Mouse (Mus musculus): ENCODE data around the gene Bphl.

DNA sequence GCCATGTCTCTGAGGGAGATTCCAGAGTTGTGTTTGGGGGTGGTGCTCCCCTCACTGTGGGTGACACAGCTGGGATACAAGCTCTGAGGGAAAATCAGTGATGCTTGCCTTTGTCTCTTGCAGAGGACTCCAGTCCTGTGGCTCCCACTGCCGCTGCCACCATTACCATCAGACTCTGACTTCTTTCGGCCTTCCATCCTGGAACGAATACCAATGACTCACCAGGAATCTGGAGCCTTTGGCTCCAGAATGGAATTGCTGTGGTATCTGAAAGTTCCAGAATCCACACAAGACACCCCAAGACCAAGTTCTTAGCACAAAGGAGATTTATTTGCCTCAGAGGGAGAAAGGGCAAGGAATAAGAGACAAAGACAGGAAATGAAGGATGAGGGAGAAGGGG is 75.7 kb downstream of the Bphl start:
- no peak for TF ChIP-seq MAX (IDR thresholded peaks at IDR 0.05; ENCODE audit: low read depth)
- no peak for TF ChIP-seq POLR2A (IDR thresholded peaks at IDR 0.05; ENCODE audit: insufficient read length, low read depth)
- TF ChIP-seq SRF (IDR thresholded peaks at IDR 0.05; ENCODE audit: control insufficient read depth, insufficient read length, low read depth): no peak
- no peak for TF ChIP-seq POLR2AphosphoS2 (IDR thresholded peaks at IDR 0.05; ENCODE audit: insufficient read length, low read depth)
- TF ChIP-seq REST (IDR thresholded peaks at IDR 0.05; ENCODE audit: insufficient read depth, insufficient read length): no peak
- no peak for TF ChIP-seq USF1 (IDR thresholded peaks at IDR 0.05; ENCODE audit: low read depth)
- TF ChIP-seq MYOG (IDR thresholded peaks at IDR 0.05; ENCODE audit: control insufficient read depth in 1 of 3, insufficient read depth in 1 of 3, insufficient read length in 2 of 3, low read depth in 2 of 3): no peak
- TF ChIP-seq TCF12 (IDR thresholded peaks at IDR 0.05; ENCODE audit: insufficient read depth, poor library complexity, severe bottlenecking): no peak
- TF ChIP-seq E2F4 (IDR thresholded peaks at IDR 0.05; ENCODE audit: insufficient read depth): no peak
- no peak for TF ChIP-seq CEBPB (IDR thresholded peaks at IDR 0.05; ENCODE audit: insufficient read depth, poor library complexity, severe bottlenecking)
- no peak for TF ChIP-seq MYOD1 (IDR thresholded peaks at IDR 0.05; ENCODE audit: control insufficient read depth in 1 of 3, insufficient read length in 2 of 3, low read depth in 2 of 3)
- no peak for TF ChIP-seq TCF3 (IDR thresholded peaks at IDR 0.05; ENCODE audit: insufficient read length, low read depth)

All from myocyte (in vitro differentiated cells).